Mouse (Mus musculus) heart, adult 9 months (tissue): ENCODE results near the gene Vmn1r15.

ENCODE experiments used
- DNase-seq, 2 experiments: peaks; one replicate each; pipeline ENCODE4 v3.0.0; 2022; ENCODE audit warnings: low spot score in 2 of 2

The Vmn1r15 gene

GRCm38 (mm10) chr6:57257652-57258051 lies at the start of gene Vmn1r15:
Gene Vmn1r15 (plus strand): TSS chr6:57257952.
- DNase-seq, result no peak

- DNase-seq, result no peak
These were observed 26.4 kb upstream of the Vmn1r15 start, which contains the start of gene Vmn1r14 for GRCm38 (mm10) chr6:57231386-57231785. Gene Vmn1r14 (plus strand): TSS chr6:57231686.

GRCm38 (mm10) chr6:57260990-57261389 lies 3.2 kb downstream of the Vmn1r15 start:
- no peak for DNase-seq

- no peak for DNase-seq
These were observed 14.1 kb downstream of the Vmn1r15 start for GRCm38 (mm10) chr6:57271881-57272280.

- DNase-seq, result no peak
These were observed 14.8 kb downstream of the Vmn1r15 start for GRCm38 (mm10) chr6:57272517-57272916.

GRCm38 (mm10) chr6:57278952-57279351 lies 21.2 kb downstream of the Vmn1r15 start:
- DNase-seq, result no peak
